Mouse (Mus musculus) adrenal gland, postnatal 4 days (tissue): Measurements from ENCODE around the gene Kcnn4. TPM values are rescaled to one million over a fixed set of nuclear protein-coding genes. Genes with fewer than 3 reads are reported as not detected.

ENCODE experiments used
- DNase-seq, 2 experiments: peaks; one replicate each; pipeline ENCODE4 v3.0.0; 2021 to 2022; ENCODE audit warnings: low spot score in 2 of 2, mixed read lengths in 2 of 2
- microRNA-seq: library from miRNA; unstranded; fragments of <30 nt; microRNA quantifications from one replicate; pipeline ENCODE4 v1.2.0, GENCODE M21; 2021
- total RNA-seq, 2 experiments: library from RNA; stranded (reverse); gene quantifications; 2 replicates each; pipeline ENCODE4 v1.2.3; 2021

Gene Kcnn4
- total RNA-seq, 2 experiments from 2014 or later, result 3.0 to 7.3 TPM

DNA sequence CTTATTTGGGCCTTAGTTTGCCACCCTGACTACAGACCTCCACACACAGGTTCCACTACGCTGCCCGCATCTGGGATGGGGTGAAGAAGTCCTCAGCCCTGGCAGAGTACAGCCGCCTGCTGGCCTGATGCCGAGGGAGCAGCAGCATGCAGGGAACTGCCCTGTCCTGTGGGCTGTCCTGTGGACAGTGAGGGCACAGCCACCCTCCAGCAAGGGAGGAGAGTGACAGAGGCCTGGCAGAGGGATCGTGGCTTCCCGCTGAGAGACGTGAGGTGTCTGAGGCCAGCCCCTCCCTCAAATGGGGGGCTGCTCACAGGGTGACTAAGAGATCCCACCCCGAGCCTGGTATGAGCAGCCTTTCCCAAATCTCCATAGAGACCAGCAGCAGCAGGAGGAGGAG, 52.2 kb downstream of the Kcnn4 start:
- DNase-seq, result no peak

DNA sequence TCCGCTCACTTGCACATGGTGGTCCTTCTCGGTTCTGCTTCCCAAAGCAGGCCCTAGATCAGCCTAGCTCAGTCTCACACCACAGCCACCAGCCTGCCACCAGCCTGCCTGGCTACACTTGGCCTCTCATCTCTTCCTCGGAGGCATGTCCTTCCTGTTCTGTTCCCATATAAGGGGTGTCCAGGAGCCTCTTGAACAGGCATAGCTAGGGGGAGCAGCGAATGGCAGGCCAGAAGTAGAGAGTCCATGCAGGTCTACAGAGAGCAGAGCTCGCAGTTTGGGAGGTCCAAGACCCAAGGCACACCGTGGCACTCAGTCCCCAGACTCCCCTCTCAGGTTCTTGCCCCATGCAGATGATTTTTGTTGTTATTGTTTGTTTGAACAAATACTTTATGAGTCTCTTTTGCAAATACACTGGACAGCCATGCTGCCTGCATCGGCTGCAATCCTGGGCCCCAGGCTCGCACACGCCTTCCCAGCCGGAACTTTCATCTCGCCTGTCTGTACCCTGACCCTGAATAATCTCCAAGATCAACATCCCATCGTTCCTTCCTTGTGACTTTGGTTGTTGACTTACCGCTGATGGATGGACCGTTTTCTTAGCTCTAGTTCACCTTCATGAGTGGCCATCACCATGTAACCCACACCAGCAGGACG, 53.2 kb downstream of the Kcnn4 start:
- no peak for DNase-seq

DNA sequence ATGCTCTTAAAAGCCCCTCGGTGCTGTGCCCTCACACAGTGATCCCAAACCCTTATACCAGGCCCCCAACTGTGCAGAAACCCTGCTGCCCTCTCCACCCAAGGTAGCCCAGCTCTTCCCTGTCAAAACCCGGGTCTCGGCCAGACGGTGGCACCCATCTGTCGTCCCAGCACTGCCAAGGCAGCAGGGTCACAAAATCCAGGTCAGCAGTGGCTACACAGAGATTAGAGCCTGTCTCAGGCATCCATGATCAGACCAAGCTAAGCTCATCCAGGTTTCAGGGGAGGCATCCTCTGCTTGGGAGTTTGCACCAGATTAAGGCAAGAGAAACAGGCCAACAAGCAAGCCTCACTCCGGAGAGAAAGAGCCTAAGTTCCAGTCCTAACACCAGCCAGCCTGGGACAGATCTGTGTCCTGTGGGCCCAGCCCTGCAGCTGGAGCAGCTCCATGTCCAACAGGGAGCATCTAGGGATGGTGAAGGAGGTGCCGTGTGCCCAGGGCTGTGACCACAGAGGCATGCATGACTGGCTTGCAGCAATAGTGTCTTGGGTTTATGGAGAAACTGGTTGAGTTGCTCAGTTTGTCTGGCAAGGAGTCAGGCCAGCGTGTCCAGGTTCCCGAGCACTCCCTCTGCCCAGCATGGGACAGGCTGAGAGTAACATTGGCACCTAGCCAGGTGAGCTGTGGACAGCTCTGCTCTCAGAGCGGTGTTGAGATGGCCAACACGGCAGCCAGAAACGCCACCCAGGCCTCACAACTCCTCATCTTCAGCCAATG, 54.1 kb downstream of the Kcnn4 start:
- no peak for DNase-seq

DNA sequence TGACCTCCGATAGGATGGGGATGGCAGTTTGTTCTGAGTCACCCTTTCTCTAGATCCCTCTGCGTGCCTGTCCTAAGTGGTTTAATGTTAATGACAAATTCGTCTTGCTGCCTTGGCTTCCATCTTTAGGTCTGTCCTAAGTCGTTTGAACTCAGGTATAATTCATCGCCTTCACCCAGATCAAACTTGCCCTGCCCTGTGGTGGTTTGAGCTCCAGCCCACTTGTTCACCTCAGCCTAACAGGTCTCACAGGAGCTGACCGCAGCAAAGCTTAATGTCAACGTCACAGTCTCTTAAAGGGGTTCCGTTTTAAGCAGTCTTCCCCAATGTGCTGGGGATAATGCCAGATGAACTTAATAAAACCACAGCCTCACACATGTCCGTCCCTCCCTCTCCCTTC, 55.9 kb downstream of the Kcnn4 start:
- no peak for DNase-seq

DNA sequence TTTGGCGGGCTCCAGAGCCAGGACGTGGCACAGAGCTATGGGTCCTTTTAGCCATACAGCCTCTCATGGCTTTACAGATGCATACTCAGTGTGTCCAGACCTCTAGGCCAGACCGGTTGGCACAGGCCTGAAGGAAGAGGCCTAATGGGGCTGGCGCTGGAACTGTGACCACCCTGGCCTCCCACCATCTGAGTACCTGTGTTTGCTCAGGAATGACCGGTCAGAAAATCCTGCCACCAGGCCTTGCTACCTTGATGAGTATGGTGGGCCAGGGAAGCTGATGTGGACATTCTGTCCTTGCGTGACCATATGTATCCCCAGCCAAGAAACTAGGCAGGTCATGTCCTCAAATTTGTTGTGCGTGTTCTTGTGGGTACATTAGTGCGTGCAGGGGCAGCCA, 57.1 kb downstream of the Kcnn4 start:
- DNase-seq, result no peak

DNA sequence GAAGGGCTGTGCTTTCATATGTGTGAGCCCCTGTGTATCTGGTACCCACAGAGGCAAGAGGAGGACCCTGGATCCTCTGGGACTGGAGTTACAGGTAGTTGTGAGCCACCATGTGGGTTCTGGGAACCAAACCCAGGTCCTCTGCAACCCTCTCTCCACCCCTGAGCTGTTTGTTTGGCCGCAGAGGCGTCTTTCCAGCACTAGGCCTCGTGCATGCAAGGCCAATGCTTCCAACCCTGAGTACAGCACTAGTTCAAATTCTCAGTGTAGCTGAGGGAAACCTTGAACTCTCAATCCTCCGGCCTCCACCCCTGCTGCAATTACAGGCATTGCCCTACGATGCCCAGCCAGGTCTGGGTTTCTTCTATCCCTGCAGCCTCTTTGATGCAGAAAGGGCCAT, 58.7 kb downstream of the Kcnn4 start:
- no peak for DNase-seq

DNA sequence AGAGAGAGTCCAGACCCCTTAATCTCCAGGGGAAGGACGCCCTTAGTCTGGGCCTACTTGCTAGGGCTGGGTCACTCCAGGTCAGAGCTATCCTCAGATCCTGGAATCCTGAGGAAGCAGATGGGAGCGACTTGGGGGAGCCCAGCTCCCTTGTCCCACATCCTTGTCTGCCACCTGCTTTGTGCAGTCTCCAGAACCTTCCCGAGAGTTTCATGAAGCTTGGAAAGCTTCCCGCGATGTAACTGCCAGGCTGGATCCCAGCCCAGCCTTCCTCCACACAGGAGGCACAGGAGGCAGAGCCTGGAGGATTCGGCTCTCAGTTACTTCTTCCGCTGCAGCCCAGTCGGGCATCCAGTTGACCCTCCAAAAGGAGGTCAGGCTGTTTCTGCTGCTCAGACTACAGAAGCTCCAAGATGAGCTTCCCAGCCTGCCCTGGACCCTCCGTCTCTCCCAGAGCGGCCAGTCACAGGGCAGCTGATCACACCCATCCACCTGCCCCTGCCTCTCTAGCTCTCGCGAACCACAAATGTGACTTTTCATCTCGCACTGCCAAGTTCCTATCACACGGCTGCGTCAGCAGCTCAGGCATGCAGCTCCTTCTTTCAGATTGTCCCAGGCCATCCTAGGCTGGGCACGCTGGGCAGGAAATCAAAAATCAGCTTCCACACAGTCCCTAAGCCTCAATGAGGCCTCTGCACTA, 59.5 kb downstream of the Kcnn4 start:
- DNase-seq, result no peak

DNA sequence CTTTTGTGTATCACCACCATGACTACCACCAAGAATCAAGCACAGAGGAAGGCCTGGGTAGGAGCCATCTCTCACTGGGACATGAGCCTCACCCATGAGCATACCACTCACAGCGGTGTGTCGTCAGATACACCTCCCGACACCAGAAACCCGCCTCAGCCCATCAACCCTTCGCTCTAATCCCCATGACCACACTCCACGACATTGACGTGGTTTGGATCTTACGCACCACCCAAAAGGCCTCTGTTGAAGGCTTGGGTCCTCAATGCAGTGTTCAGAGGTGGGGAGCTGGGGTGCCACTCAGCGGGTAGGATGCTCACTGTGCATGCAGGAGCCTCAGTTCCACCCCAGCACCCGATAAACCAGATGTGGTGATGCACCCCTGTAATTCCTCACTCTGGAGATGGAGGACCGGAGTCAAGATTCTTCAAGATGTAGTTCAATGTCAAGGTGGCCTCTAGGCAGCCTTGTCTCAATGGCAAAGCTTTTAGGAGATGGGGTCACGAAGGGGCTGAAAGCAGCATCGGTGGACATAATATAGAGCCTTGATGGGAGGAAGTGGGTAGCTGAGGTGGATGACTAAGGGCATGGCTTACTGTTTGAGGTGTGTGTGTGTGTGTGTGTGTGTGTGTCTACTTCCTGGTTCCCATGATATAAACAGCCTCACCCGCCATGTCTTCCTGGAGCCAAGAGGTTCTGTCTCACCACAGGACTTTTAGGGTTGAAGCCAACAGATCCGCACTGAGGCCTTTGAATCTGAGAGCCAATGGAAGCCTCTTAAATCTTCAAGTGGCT, 60.7 kb downstream of the Kcnn4 start:
- no peak for DNase-seq

DNA sequence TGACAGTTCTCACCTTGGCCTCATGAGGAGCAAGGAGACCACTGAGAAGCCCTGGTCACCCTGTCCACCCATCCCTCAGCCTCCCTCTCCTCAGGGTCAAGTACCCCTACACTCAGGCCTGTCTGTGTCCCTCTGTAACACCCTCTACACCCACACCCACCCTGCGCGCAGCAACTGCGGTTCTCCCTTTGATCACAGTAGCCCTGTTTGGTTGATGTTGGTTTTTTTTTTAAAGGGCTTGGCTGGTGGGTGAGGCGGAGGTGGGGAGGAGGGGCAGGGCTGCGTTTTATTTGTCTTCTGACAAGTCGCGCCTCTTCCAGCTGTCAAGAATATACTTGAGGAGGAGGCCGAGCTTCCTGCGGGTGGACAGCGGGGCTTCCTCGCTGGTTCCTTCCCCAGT, 61.6 kb downstream of the Kcnn4 start:
- no peak for DNase-seq

DNA sequence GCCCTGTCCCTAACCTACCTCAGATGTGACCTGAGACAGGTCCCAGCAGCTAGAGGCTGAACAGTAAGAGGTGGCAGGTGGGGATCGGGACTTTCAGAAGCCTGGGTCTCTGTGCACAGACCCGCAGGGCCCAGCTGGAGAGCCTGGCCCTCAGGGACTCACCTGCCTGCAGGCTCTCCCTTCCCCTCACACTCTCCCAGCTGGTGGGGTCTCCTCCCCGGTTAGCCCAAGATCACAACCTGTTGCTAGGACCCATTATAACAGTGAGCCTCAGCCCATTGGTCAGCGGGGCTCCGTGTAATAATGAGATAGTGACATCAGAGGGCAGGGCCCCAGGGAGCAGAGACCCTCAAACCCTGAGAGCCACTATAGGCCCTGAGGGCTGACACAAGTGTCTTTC, 65.2 kb downstream of the Kcnn4 start:
- DNase-seq, result no peak

Small RNA genes lying within 50 kb of the gene (microRNA-seq; reads per million reads assigned to microRNA genes)
- gene Gm27592, result not detected

Other genes with a start within 250 kb of the Kcnn4 start
- 10 to 100 TPM; 12.4 to 12.8 TPM for gene Zfp235, start 236.1 kb upstream of the Kcnn4 start, total RNA-seq
- gene Zfp114, start 195.2 kb upstream of the Kcnn4 start, total RNA-seq, result 1 to 10 TPM; 1.6 to 1.7 TPM
- gene Zfp111, start 158.8 kb upstream of the Kcnn4 start, total RNA-seq, result 10 to 100 TPM; 14.2 to 15.7 TPM
- 1 to 10 TPM; 3.9 to 4.1 TPM for gene Zfp109, start 132.7 kb upstream of the Kcnn4 start, total RNA-seq
- 1 to 10 TPM; 3.9 to 4.2 TPM for gene Zfp108, start 115.5 kb upstream of the Kcnn4 start, total RNA-seq
- 1 to 10 TPM; 6.0 to 6.6 TPM for gene Zfp93, start 99.8 kb upstream of the Kcnn4 start, total RNA-seq
- 10 to 100 TPM; 18.3 to 19.5 TPM for gene Zfp61, start 69.0 kb upstream of the Kcnn4 start, total RNA-seq
- 1 to 10 TPM; 5.8 to 7.0 TPM for gene Zfp94, start 53.6 kb upstream of the Kcnn4 start, total RNA-seq
- under 1 TPM; 0.36 to 0.37 TPM for gene Tescl, start 36.3 kb upstream of the Kcnn4 start, total RNA-seq
- gene Lypd5, start 21.1 kb upstream of the Kcnn4 start, total RNA-seq, result not detected
- gene Smg9, start 29.4 kb downstream of the Kcnn4 start, total RNA-seq, result 10 to 100 TPM; 25.6 to 32.3 TPM
- not detected for gene Irgc1, start 82.0 kb downstream of the Kcnn4 start, total RNA-seq
- gene Plaur, start 92.2 kb downstream of the Kcnn4 start, total RNA-seq, result 10 to 100 TPM; 11.9 to 13.1 TPM
- 10 to 100 TPM; 12.6 to 17.7 TPM for gene Cadm4, start 111.8 kb downstream of the Kcnn4 start, total RNA-seq
- gene Zfp428, start 136.7 kb downstream of the Kcnn4 start, total RNA-seq, result 10 to 100 TPM; 11.1 to 16.2 TPM
- not detected for gene AC161166.1, start 142.2 kb downstream of the Kcnn4 start, total RNA-seq
- gene Irgq, start 160.4 kb downstream of the Kcnn4 start, total RNA-seq, result 10 to 100 TPM; 24.9 to 25.7 TPM
- not detected for gene Pinlyp, start 175.9 kb downstream of the Kcnn4 start, total RNA-seq
- 10 to 100 TPM; 56.8 to 64.4 TPM for gene Xrcc1, start 176.0 kb downstream of the Kcnn4 start, total RNA-seq
- 10 to 100 TPM; 17.7 to 20.4 TPM for gene Ethe1, start 217.3 kb downstream of the Kcnn4 start, total RNA-seq
- gene Zfp575, start 217.4 kb downstream of the Kcnn4 start, total RNA-seq, result 1 to 10 TPM; 1.8 to 2.0 TPM
- gene Phldb3, start 240.5 kb downstream of the Kcnn4 start, total RNA-seq, result 1 to 10 TPM; 6.5 to 6.9 TPM